Mouse (Mus musculus): ENCODE data around the gene Bcl2l12.

DNA sequence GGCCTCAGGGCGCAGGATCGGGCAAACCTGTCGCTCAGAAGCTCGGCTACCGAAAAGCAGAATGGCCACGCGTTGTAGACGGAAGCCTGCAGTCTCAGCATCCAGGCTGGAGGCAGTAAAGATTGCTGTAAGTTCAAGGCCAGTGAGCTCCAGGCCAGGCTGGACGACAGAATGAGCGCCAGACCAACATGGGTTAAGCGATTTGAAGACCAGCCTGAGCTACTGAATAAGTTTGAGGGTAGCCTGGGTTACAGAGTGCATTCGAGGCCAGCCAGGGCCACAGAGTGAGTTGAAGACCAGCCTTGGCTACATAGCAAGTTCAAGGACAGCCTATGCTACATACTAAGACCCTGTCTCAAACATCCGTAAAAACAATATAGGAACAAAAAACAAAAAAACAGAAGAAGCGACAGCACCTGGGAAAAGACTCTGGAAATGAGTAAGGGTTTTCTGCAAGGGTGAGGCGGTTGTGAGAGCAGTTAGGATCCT lies 528 bp downstream of the Bcl2l12 start:
- TF ChIP-seq CTCF (IDR thresholded peaks at IDR 0.05; ENCODE audit: low read depth) (no peak), EP300 (IDR thresholded peaks at IDR 0.05; ENCODE audit: low read depth) (no peak)

Data from heart, postnatal 0 days (tissue).